Mouse (Mus musculus) lung, postnatal 4 days (tissue): ENCODE measurements around the gene Ift57.

Experiments used
- DNase-seq, 2 experiments: peaks; one replicate each; pipeline ENCODE4 v3.0.0; 2021

The Ift57 gene

GRCm38 (mm10) chr16:49760517-49761203, 61.6 kb downstream of the Ift57 start:
- no peak for DNase-seq

- no peak for DNase-seq
Measured at GRCm38 (mm10) chr16:49761981-49762380, 62.9 kb downstream of the Ift57 start.

- peak in 1 of 2 experiments; percentile 68 for DNase-seq
Measured at GRCm38 (mm10) chr16:49766326-49766725, 67.3 kb downstream of the Ift57 start.

GRCm38 (mm10) chr16:49768491-49769031, 69.5 kb downstream of the Ift57 start:
- DNase-seq = no peak

- DNase-seq = peak in 1 of 2 experiments; percentile 20
Measured at GRCm38 (mm10) chr16:49769831-49770261, 70.8 kb downstream of the Ift57 start.

GRCm38 (mm10) chr16:49770320-49771189, 71.5 kb downstream of the Ift57 start:
- no peak for DNase-seq

GRCm38 (mm10) chr16:49771609-49772396, 72.8 kb downstream of the Ift57 start:
- DNase-seq = no peak

- DNase-seq = no peak
Measured at GRCm38 (mm10) chr16:49772576-49772975, 73.5 kb downstream of the Ift57 start.

GRCm38 (mm10) chr16:49773068-49773467, 74.0 kb downstream of the Ift57 start:
- DNase-seq = no peak

GRCm38 (mm10) chr16:49774059-49775001, 75.3 kb downstream of the Ift57 start:
- DNase-seq = no peak

- DNase-seq = no peak
Measured at GRCm38 (mm10) chr16:49775002-49775966, 76.3 kb downstream of the Ift57 start.

GRCm38 (mm10) chr16:49776981-49777380, 77.9 kb downstream of the Ift57 start:
- no peak for DNase-seq

- DNase-seq = no peak
Measured at GRCm38 (mm10) chr16:49781556-49782156, 82.6 kb downstream of the Ift57 start.

- no peak for DNase-seq
Measured at GRCm38 (mm10) chr16:49783369-49783768, 84.3 kb downstream of the Ift57 start.

- no peak for DNase-seq
Measured at GRCm38 (mm10) chr16:49786116-49786515, 87.1 kb downstream of the Ift57 start.

GRCm38 (mm10) chr16:49787714-49788113, 88.7 kb downstream of the Ift57 start:
- DNase-seq = no peak

- DNase-seq = no peak
Measured at GRCm38 (mm10) chr16:49790575-49791465, 91.8 kb downstream of the Ift57 start.

- DNase-seq = peak; percentile 62 to 65
Measured at GRCm38 (mm10) chr16:49792446-49792878, 93.4 kb downstream of the Ift57 start.

- DNase-seq = no peak
Measured at GRCm38 (mm10) chr16:49793596-49793995, 94.6 kb downstream of the Ift57 start.
